ENCODE assay signal across 17 mouse cellular contexts in the genomic region with DNA sequence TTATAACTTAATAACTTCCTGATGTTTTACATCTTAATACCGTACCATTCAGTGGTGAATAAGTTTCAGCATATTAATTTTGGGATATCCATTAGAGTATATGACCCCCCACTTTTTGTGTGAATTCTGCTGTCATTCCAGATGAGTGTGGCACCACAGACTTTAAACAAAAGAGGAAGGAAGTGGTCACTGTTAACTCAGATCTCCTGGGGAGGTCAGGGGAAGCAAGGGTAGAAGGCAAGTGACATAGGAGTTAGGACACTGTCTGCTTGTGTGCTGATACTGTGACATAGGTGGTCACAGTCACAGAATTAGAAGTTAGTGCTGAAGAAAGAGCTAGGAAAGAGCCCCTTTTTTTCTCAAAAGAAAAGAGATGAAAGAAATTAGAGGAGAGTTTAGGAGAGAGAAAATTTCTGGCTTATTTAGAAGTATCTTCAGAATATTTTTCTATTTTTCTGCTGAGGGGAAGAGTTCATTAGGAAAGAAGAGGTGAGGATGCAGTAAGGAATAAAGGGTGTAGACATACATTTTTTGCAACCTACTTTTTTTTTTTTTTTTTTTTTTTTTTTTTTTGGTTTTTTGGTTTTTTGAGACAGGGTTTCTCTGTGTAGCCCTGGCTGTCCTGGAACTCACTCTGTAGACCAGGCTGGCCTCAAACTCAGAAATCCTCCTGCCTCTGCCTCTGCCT. TPM values are rescaled to one million over a fixed set of nuclear protein-coding genes. Genes with fewer than 3 reads are reported as not detected.
A peak's percentile ranks its signal among the peaks of the same experiment; 100 is the strongest.
DNase-seq lines count a peak whose midpoint lies in the region; ATAC-seq lines count a peak whose summit lies in the region.
"Had no signal": no experiment of that assay in that cellular context is flagged by ENCODE, and none has a peak within 500 bp of the region (broad histone marks: within the 10 kb centered on the region; RNA-seq: fewer than 3 reads in every experiment).

No protein-coding gene starts in this region.

- peak; percentile 100 for ATAC-seq in megakaryocyte, adult 5-6 weeks (ENCODE audit: poor library complexity, severe bottlenecking)
- ATAC-seq: forebrain, embryonic 13.5 days; midbrain, embryonic 15.5 days had no signal

- intact Hi-C loops in left cerebral cortex, postnatal 4 days (cut with DNase I): no loop called here

- DNase-seq in 416B (ENCODE audit: low read depth) (peak; percentile 95), A20 (ENCODE audit: low read depth, low spot score) (peak; percentile 60)
- DNase-seq in c-Kit-positive CD71-negative TER-119-negative erythroid progenitor cells, embryonic 14.5 days (ENCODE audit: low read depth): peak; percentile 58
- no peak for DNase-seq in left cerebral cortex, postnatal 4 days
- no peak for DNase-seq in frontal cortex, postnatal 14 days (ENCODE audit: low spot score in 2 of 2)
- no peak for DNase-seq in adrenal gland, postnatal 10 days
- no peak for DNase-seq in urinary bladder, postnatal 10 days (ENCODE audit: low spot score)
- DNase-seq: adrenal gland, postnatal 25 days; cerebellum, adult 18-20 months; cerebellum, postnatal 36 days; gastrocnemius, postnatal 25 days; kidney, adult 11 months; retina, postnatal 1 day; thymus, adult 2 months had no signal

RNA-seq across cellular contexts. Expression of a gene that starts 23.7 kb away (rescaled TPM):
- 104 and 109 TPM in 2 replicates for total RNA-seq in megakaryocyte, adult 5-6 weeks (2015)
- total RNA-seq in megakaryocyte, adult 5-6 weeks (2017): 84.5 and 97.2 TPM in 2 replicates
- 10 to 100 TPM; 60.7 to 62.3 TPM for total RNA-seq in left cerebral cortex, postnatal 4 days (2021)
- total RNA-seq in adrenal gland, postnatal 10 days (2021): 10 to 100 TPM; 32.6 to 38.0 TPM

RNA-seq across cellular contexts. Expression of a gene that starts 51.0 kb away (rescaled TPM):
- total RNA-seq in megakaryocyte, adult 5-6 weeks (2015): 1.3 TPM in 2 replicates
- 0.99 and 2.6 TPM in 2 replicates for total RNA-seq in megakaryocyte, adult 5-6 weeks (2017)
- 1 to 10 TPM; 5.7 to 6.4 TPM for total RNA-seq in left cerebral cortex, postnatal 4 days (2021)
- total RNA-seq in adrenal gland, postnatal 10 days (2021): under 1 TPM; 0.18 to 0.60 TPM

Comparison
In these comparisons a context has a peak if more than half of its experiments do, and no peak if none do; other contexts are left out.
1. DNase-seq: peak in 416B (single experiment), A20 (single experiment) and c-Kit-positive CD71-negative TER-119-negative erythroid progenitor cells, embryonic 14.5 days (single experiment); none in left cerebral cortex, postnatal 4 days (single experiment), frontal cortex, postnatal 14 days (0 of 2), adrenal gland, postnatal 10 days (single experiment) and urinary bladder, postnatal 10 days (single experiment).